ENCODE assay signal across 23 mouse cellular contexts in genomic region chr11:55073191-55073590, GRCm38 (mm10). TPM values are rescaled to one million over a fixed set of nuclear protein-coding genes. Genes with fewer than 3 reads are reported as not detected.
DNase-seq lines count a peak whose midpoint lies in the region; ATAC-seq lines count a peak whose summit lies in the region.
"Had no signal": no experiment of that assay in that cellular context is flagged by ENCODE, and none has a peak within 500 bp of the region (broad histone marks: within the 10 kb centered on the region; RNA-seq: fewer than 3 reads in every experiment).

No protein-coding gene starts in this region.

- peak overlapping the region; percentile 54; the same call in 1 of the 2 replicates for H3K9ac ChIP-seq in heart, embryonic 16.5 days (ENCODE audit: low read length)
- H3K9ac ChIP-seq: embryonic facial prominence, embryonic 15.5 days; forebrain, postnatal 0 days; hindbrain, embryonic 12.5 days; liver, postnatal 0 days; stomach, embryonic 15.5 days had no signal

- intact Hi-C loops in heart, postnatal 25 days (cut with DNase I): no loop called here
- intact Hi-C loops in left cerebral cortex, postnatal 36 days (cut with DNase I): no loop called here

- peak overlapping the region; percentile 66 for H3K27ac ChIP-seq in heart, embryonic 10.5 days
- peak overlapping the region; percentile 82 for H3K27ac ChIP-seq in heart, embryonic 16.5 days (ENCODE audit: low read length)
- H3K27ac ChIP-seq: embryonic facial prominence, embryonic 15.5 days; hindbrain, embryonic 12.5 days; stomach, embryonic 15.5 days had no signal

- WGBS in heart, embryonic 10.5 days: 63% methylated on average over 10 of the region's 10 CpGs
- 49% methylated on average over 10 of the region's 10 CpGs for WGBS in heart, embryonic 16.5 days

- H3K9me3 ChIP-seq in heart, embryonic 10.5 days: no peaks in the 10 kb centered on the region
- no peaks in the 10 kb centered on the region for H3K9me3 ChIP-seq in heart, embryonic 16.5 days (replicated peaks; ENCODE audit: control insufficient read depth, low read length)
- H3K9me3 ChIP-seq: embryonic facial prominence, embryonic 15.5 days; hindbrain, embryonic 12.5 days; megakaryocyte, embryonic 14.5 days; stomach, embryonic 15.5 days had no signal

- peak overlapping the region; percentile 19; the same call in 1 of the 2 replicates for H3K4me2 ChIP-seq in heart, embryonic 16.5 days (ENCODE audit: low read depth, low read length)
- H3K4me2 ChIP-seq: embryonic facial prominence, embryonic 15.5 days; hindbrain, embryonic 12.5 days; stomach, embryonic 15.5 days had no signal

- H3K4me3 ChIP-seq in heart, embryonic 10.5 days: no peak overlapping the region
- H3K4me3 ChIP-seq in heart, embryonic 16.5 days (ENCODE audit: low read length): no peak overlapping the region
- H3K4me3 ChIP-seq: embryonic facial prominence, embryonic 15.5 days; hindbrain, embryonic 12.5 days; megakaryocyte, embryonic 14.5 days; stomach, embryonic 15.5 days had no signal

- peaks cover 46% of the 10 kb centered on the region for H3K4me1 ChIP-seq in heart, embryonic 10.5 days
- peaks cover 46% of the 10 kb centered on the region for H3K4me1 ChIP-seq in heart, embryonic 16.5 days (ENCODE audit: control insufficient read depth, insufficient read depth, low read length)

- ATAC-seq in heart, embryonic 16.5 days (replicated peaks; ENCODE audit: extremely low read depth, insufficient read depth, low FRiP score): no peak
- ATAC-seq: forebrain, postnatal 0 days; liver, postnatal 0 days had no signal

- H3K27me3 ChIP-seq in heart, embryonic 10.5 days (ENCODE audit: insufficient read depth, poor library complexity, severe bottlenecking): no peaks in the 10 kb centered on the region
- H3K27me3 ChIP-seq in heart, embryonic 16.5 days (ENCODE audit: control insufficient read depth, insufficient read depth, low read length): no peaks in the 10 kb centered on the region
- H3K27me3 ChIP-seq: CH12.LX; embryonic facial prominence, embryonic 15.5 days; stomach, embryonic 15.5 days had no signal

- DNase-seq in heart, embryonic 10.5 days (ENCODE audit: low spot score): no peak
- no peak for DNase-seq in heart, postnatal 25 days (ENCODE audit: low spot score)
- DNase-seq in urinary bladder, postnatal 14 days (ENCODE audit: low spot score): peak; percentile 37
- DNase-seq in urinary bladder, postnatal 4 days (ENCODE audit: low spot score in 2 of 2): no peak
- no peak for DNase-seq in left cerebral cortex, postnatal 36 days (ENCODE audit: low spot score in 2 of 2)
- DNase-seq in ovary, postnatal 36 days (ENCODE audit: low spot score): no peak
- no peak for DNase-seq in frontal cortex, postnatal 36 days (ENCODE audit: low spot score in 2 of 2)
- DNase-seq: adrenal gland, postnatal 36 days; cerebellum, adult 18-20 months; cerebellum, postnatal 36 days; forebrain, postnatal 0 days; kidney, adult 2 months; kidney, postnatal 14 days; liver, postnatal 0 days; lung, postnatal 10 days; midbrain, embryonic 14.5 days had no signal

- H3K36me3 ChIP-seq in heart, embryonic 10.5 days: no peaks in the 10 kb centered on the region
- no peaks in the 10 kb centered on the region for H3K36me3 ChIP-seq in heart, embryonic 16.5 days (ENCODE audit: control insufficient read depth, insufficient read depth)
- H3K36me3 ChIP-seq: embryonic facial prominence, embryonic 15.5 days; hindbrain, embryonic 12.5 days; stomach, embryonic 15.5 days had no signal

RNA-seq across cellular contexts. Expression of gene Ccdc69, which starts 4.7 kb away (rescaled TPM):
- polyA plus RNA-seq in heart, embryonic 10.5 days (2016; fragmentation: Nextera tagmentation; extraction: Ambion mirVana): 10.4 and 17.5 TPM in 2 replicates
- 10 to 100 TPM; 11.4 to 13.4 TPM for total RNA-seq in heart, postnatal 25 days (2021)
- 22.6 and 25.1 TPM in 2 replicates for polyA plus RNA-seq in heart, embryonic 16.5 days (2015; fragmentation: Nextera tagmentation; extraction: Ambion mirVana)
- under 1 TPM in 1 of 2 experiments, not detected in 1; 0.25 TPM for total RNA-seq in left cerebral cortex, postnatal 36 days (2021)
- polyA plus RNA-seq: neural tube, embryonic 14.5 days had no signal

RNA-seq across cellular contexts. Expression of gene Gm2a, which starts 24.7 kb away (rescaled TPM):
- 33.5 and 52.0 TPM in 2 replicates for polyA plus RNA-seq in heart, embryonic 10.5 days (2016; fragmentation: Nextera tagmentation; extraction: Ambion mirVana)
- total RNA-seq in heart, postnatal 25 days (2021): 10 to 100 TPM; 10.6 to 10.9 TPM
- 36.7 and 38.5 TPM in 2 replicates for polyA plus RNA-seq in heart, embryonic 16.5 days (2015; fragmentation: Nextera tagmentation; extraction: Ambion mirVana)
- total RNA-seq in left cerebral cortex, postnatal 36 days (2021): 10 to 100 TPM; 34.3 to 41.6 TPM

RNA-seq across cellular contexts. Expression of gene Anxa6, which starts 39.9 kb away (rescaled TPM):
- 255 and 342 TPM in 2 replicates for polyA plus RNA-seq in heart, embryonic 10.5 days (2016; fragmentation: Nextera tagmentation; extraction: Ambion mirVana)
- 100 to 1,000 TPM; 240 to 246 TPM for total RNA-seq in heart, postnatal 25 days (2021)
- 340 and 364 TPM in 2 replicates for polyA plus RNA-seq in heart, embryonic 16.5 days (2015; fragmentation: Nextera tagmentation; extraction: Ambion mirVana)
- 10 to 100 TPM; 87.1 to 88.9 TPM for total RNA-seq in left cerebral cortex, postnatal 36 days (2021)

Comparison
In these comparisons a context has a peak if more than half of its experiments do, and no peak if none do; other contexts are left out.
1. RNA of gene Ccdc69, which starts 4.7 kb away (total RNA-seq): 11.4 to 13.4 TPM in heart, postnatal 25 days; 0.25 TPM in left cerebral cortex, postnatal 36 days; every median in the first group is over 4 times any median in the second.